Mouse (Mus musculus): Measurements from ENCODE around the gene Ptprh. TPM values are rescaled to one million over a fixed set of nuclear protein-coding genes. Genes with fewer than 3 reads are reported as not detected.

Gene Ptprh
- total RNA-seq (2021): not detected
- long read RNA-seq, experiment 1: 0 reads
- long read RNA-seq, experiment 2: 0 reads

- intact Hi-C loops (cut with DNase I; ENCODE audit: low total_unique reads): no loop called here
- no peak for DNase-seq
These were observed at the start of gene Ptprh for GRCm38 (mm10) chr7:4603873-4604272. Ptprh (minus strand) TSS chr7:4604041.

GRCm38 (mm10) chr7:4653351-4653750 is 49.5 kb upstream of the Ptprh start:
- intact Hi-C loops (cut with DNase I; ENCODE audit: low total_unique reads): no loop called here
- DNase-seq: no peak

- no peak for DNase-seq
- intact Hi-C loops (cut with DNase I; ENCODE audit: low total_unique reads): no loop called here
These were observed 48.9 kb upstream of the Ptprh start for GRCm38 (mm10) chr7:4652726-4653125.

- DNase-seq: no peak
- intact Hi-C loops (cut with DNase I; ENCODE audit: low total_unique reads): no loop called here
These were observed 47.7 kb upstream of the Ptprh start for GRCm38 (mm10) chr7:4651581-4651980.

GRCm38 (mm10) chr7:4647992-4648391 is 44.2 kb upstream of the Ptprh start:
- intact Hi-C loops (cut with DNase I; ENCODE audit: low total_unique reads): no loop called here
- no peak for DNase-seq

- intact Hi-C loops (cut with DNase I; ENCODE audit: low total_unique reads): no loop called here
- peak; percentile 38 for DNase-seq
These were observed 43.5 kb upstream of the Ptprh start for GRCm38 (mm10) chr7:4647291-4647690.

GRCm38 (mm10) chr7:4646806-4647205 is 43.0 kb upstream of the Ptprh start:
- no peak for DNase-seq
- intact Hi-C loops (cut with DNase I; ENCODE audit: low total_unique reads): no loop called here

- DNase-seq: no peak
- intact Hi-C loops (cut with DNase I; ENCODE audit: low total_unique reads): no loop called here
These were observed 39.4 kb upstream of the Ptprh start for GRCm38 (mm10) chr7:4643225-4643624.

- DNase-seq: no peak
- intact Hi-C loops (cut with DNase I; ENCODE audit: low total_unique reads): no loop called here
These were observed 38.1 kb upstream of the Ptprh start for GRCm38 (mm10) chr7:4641956-4642355.

- DNase-seq: no peak
- intact Hi-C loops (cut with DNase I; ENCODE audit: low total_unique reads): no loop called here
These were observed 37.3 kb upstream of the Ptprh start for GRCm38 (mm10) chr7:4641155-4641554.

GRCm38 (mm10) chr7:4636179-4636578 is 32.3 kb upstream of the Ptprh start:
- intact Hi-C loops (cut with DNase I; ENCODE audit: low total_unique reads): no loop called here
- DNase-seq: no peak

- intact Hi-C loops (cut with DNase I; ENCODE audit: low total_unique reads): no loop called here
- DNase-seq: no peak
These were observed 27.2 kb upstream of the Ptprh start, which contains the start of gene Tmem86b for GRCm38 (mm10) chr7:4631031-4631430. Tmem86b (minus strand) TSS chr7:4631422.

- no peak for DNase-seq
- intact Hi-C loops (cut with DNase I; ENCODE audit: low total_unique reads): no loop called here
These were observed 26.4 kb upstream of the Ptprh start for GRCm38 (mm10) chr7:4630198-4630597.

GRCm38 (mm10) chr7:4629586-4629985 is 25.7 kb upstream of the Ptprh start:
- intact Hi-C loops (cut with DNase I; ENCODE audit: low total_unique reads): loop anchor here (10.0 kb wide), 1 partner anchor 175 kb away; no protein-coding TSS in a partner anchor

GRCm38 (mm10) chr7:4625928-4626327 is 22.1 kb upstream of the Ptprh start:
- DNase-seq: no peak
- intact Hi-C loops (cut with DNase I; ENCODE audit: low total_unique reads): loop anchor here (10.0 kb wide), 1 partner anchor 179 kb away; no protein-coding TSS in a partner anchor

More at GRCm38 (mm10) chr7:4629586-4629985, 25.7 kb upstream of the Ptprh start:
- no peak for DNase-seq

GRCm38 (mm10) chr7:4624343-4624742 is 20.5 kb upstream of the Ptprh start:
- intact Hi-C loops (cut with DNase I; ENCODE audit: low total_unique reads): loop anchor here (10.0 kb wide), 1 partner anchor 180 kb away; no protein-coding TSS in a partner anchor
- DNase-seq: no peak

- peak; percentile 23 for DNase-seq
- intact Hi-C loops (cut with DNase I; ENCODE audit: low total_unique reads): loop anchor here (10.0 kb wide), 1 partner anchor 181 kb away; no protein-coding TSS in a partner anchor
These were observed 19.8 kb upstream of the Ptprh start for GRCm38 (mm10) chr7:4623544-4624189.

GRCm38 (mm10) chr7:4619979-4620378 is 16.1 kb upstream of the Ptprh start:
- intact Hi-C loops (cut with DNase I; ENCODE audit: low total_unique reads): loop anchor here (10.0 kb wide), 1 partner anchor 185 kb away; no protein-coding TSS in a partner anchor
- DNase-seq: peak; percentile 19

- DNase-seq: no peak
- intact Hi-C loops (cut with DNase I; ENCODE audit: low total_unique reads): no loop called here
These were observed 10.0 kb upstream of the Ptprh start for GRCm38 (mm10) chr7:4613740-4614403.

- no peak for DNase-seq
- intact Hi-C loops (cut with DNase I; ENCODE audit: low total_unique reads): no loop called here
These were observed 9.1 kb upstream of the Ptprh start for GRCm38 (mm10) chr7:4612956-4613355.

- intact Hi-C loops (cut with DNase I; ENCODE audit: low total_unique reads): no loop called here
- DNase-seq: no peak
These were observed 8.5 kb upstream of the Ptprh start for GRCm38 (mm10) chr7:4612386-4612785.

Data from gastrocnemius, postnatal 14 days (tissue).